Mouse (Mus musculus): ENCODE measurements around the gene Acadvl. TPM values are rescaled to one million over a fixed set of nuclear protein-coding genes. Genes with fewer than 3 reads are reported as not detected.
A peak's percentile ranks its signal among the peaks of the same experiment; 100 is the strongest.

Acadvl gene
- polyA plus RNA-seq, 1 experiment, result 104 TPM

DNA sequence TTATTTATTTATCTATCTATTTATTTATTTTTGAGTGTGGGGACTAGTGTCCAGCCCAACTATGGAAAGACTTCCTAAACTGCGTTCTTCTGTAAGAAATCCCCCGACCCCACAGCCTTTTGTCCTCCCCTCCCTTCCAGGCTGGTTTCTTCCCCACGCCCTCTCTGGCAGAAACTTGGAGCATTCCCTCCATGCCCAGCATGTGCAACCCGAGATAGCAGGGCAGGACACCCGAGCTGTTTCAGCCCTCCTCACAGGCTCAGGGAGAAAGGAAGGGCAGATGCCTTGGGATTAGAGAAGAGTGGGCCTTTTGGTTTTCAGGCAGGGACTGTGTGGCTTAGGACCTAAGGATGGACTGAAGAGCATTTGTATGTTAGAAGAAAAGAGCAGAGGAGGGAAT is 32.3 kb downstream of the Acadvl start:
- WGBS, result 8% methylated on average over 5 of the region's 5 CpGs
- no peak for DNase-seq
- TF ChIP-seq CTCF (IDR thresholded peaks at IDR 0.05; ENCODE audit: borderline replicate concordance, insufficient read depth, low read depth, low read length) (no peak), POLR2A (IDR thresholded peaks at IDR 0.05; ENCODE audit: borderline replicate concordance, insufficient read depth, low read length) (no peak)
- Histone ChIP-seq H3K27ac (ENCODE audit: insufficient read depth, low read length) (no peak overlapping the region), H3K4me1 (ENCODE audit: control insufficient read depth, insufficient read depth, low read length) (peaks cover 3% of the 10 kb centered on the region), H3K4me3 (replicated peaks; ENCODE audit: insufficient read depth, low read depth, low read length) (no peak overlapping the region), H3K27me3 (ENCODE audit: control insufficient read depth, insufficient read depth, low read length) (no peaks in the 10 kb centered on the region)

DNA sequence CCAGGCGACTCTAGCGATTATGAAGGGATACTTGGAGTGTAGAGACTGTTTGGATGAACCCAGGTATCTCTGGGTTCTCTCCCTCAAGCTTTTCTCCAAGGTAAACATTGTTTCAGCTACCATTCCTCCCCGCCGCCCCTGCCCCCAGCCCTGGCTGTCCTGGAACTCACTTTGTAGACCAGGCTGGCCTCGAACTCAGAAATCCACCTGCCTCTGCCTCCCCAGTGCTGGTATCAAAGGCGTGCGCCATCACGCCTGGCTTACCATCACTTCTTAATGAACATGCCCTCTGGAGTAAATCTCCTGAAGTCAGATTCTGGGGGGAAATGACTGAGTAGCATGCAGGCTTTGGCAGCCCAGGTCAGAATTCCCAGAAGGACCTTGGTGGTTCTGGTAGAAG is 33.0 kb downstream of the Acadvl start, which contains the start of gene Elp5:
TSS of gene Elp5 (minus strand) at position 293 of the 400 bp plus-strand sequence.
- Histone ChIP-seq H3K4me3 (replicated peaks; ENCODE audit: insufficient read depth, low read depth, low read length) (peak within 1 kb of the TSS; percentile 84), H3K4me1 (ENCODE audit: control insufficient read depth, insufficient read depth, low read length) (peaks cover 3% of the 10 kb centered on the region), H3K27ac (ENCODE audit: insufficient read depth, low read length) (peak within 1 kb of the TSS; percentile 25; the same call in 1 of the 2 replicates), H3K27me3 (ENCODE audit: control insufficient read depth, insufficient read depth, low read length) (no peaks in the 10 kb centered on the region)
- TF ChIP-seq POLR2A (IDR thresholded peaks at IDR 0.05; ENCODE audit: borderline replicate concordance, insufficient read depth, low read length) (no peak), CTCF (IDR thresholded peaks at IDR 0.05; ENCODE audit: borderline replicate concordance, insufficient read depth, low read depth, low read length) (no peak)
- WGBS, result 44% methylated on average over 8 of the region's 8 CpGs
- DNase-seq, result no peak

DNA sequence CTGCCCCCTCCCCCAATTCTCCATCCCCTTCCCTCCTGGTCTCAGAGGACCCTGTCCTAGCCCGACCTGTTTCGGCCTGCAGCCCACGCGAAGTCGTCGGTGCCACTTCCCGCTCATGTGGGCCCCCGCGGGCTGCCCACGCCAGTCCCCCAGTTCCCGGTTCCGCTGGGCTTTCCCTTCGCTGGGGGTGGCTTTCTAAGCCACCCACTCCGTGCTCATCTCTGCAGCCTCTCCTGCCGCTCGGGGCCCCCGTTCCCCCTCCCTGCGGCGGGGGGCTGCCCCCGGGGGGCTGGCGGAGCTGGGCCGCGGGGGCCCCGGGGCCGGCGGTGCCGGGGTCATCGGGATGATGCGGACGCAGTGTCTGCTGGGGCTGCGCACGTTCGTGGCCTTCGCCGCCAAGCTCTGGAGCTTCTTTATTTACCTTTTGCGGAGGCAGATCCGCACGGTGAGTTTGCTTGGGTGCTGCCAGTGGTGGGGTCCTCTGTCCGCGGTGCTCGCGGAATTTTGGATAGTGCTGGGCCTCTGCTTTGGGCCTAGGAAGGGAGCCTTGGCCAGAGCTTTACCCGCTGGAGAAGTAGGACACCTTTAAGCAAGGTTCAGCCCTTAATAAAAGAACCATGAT is 34.0 kb downstream of the Acadvl start, which contains the start of gene Ctdnep1:
TSS of gene Ctdnep1 (plus strand) at position 16 of the 622 bp plus-strand sequence.
- TF ChIP-seq CTCF (IDR thresholded peaks at IDR 0.05; ENCODE audit: borderline replicate concordance, insufficient read depth, low read depth, low read length) (no peak), POLR2A (IDR thresholded peaks at IDR 0.05; ENCODE audit: borderline replicate concordance, insufficient read depth, low read length) (no peak)
- WGBS, result under 1% methylated on average over 43 of the region's 43 CpGs
- DNase-seq, result no peak
- H3K4me3 ChIP-seq (replicated peaks; ENCODE audit: insufficient read depth, low read depth, low read length), result peak within 1 kb of the TSS; percentile 84
- H3K27me3 ChIP-seq (ENCODE audit: control insufficient read depth, insufficient read depth, low read length), result no peaks in the 10 kb centered on the region
- peak within 1 kb of the TSS; percentile 81 for H3K27ac ChIP-seq (ENCODE audit: insufficient read depth, low read length)
- peaks cover 3% of the 10 kb centered on the region for H3K4me1 ChIP-seq (ENCODE audit: control insufficient read depth, insufficient read depth, low read length)

DNA sequence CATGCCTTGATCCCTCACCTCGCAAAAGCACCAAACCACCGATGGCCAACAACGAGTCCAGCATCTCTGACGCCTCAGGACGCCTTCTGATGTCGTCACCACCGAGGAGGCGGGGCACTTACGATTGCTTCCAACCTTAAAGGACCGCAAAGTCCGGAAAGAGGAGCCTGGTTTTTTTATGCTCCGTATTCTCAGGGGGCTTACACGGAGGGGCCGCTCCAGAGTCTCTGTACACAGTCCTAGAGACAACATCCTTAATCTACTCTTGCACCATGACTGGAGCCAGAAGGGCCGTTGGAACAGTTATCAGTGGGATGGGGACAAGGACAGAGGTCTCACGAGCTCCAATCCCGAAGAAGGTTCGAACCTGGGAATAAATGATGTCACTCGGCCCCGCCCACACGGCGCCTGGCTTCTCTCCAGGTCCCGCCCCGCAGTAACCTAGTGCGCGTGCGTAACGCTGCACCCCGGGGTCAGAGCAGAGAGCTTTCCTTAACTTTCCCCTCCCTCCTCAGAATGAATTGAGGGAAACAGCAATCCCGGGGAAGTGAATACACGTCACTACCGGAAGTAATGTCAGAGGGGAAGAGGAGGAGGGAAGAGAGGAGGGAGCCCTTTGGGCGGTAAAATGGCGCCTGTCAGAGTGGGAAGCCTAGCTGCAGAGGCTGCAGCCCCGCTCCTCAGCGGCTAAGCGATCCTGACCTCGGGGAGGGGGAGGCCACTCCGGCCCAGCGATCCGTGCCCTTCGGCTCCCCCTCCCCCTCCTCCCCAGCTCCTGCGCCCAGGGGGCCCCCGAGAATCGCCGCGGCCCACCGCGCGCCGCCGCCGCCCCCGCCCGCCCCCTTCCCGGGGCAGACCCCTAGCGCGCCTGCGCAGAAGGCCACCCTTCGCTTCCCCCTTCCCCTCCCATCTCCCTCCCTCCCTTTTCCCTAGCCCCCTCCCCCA is 34.7 kb downstream of the Acadvl start:
- DNase-seq, result peak; percentile 98 to 100
- under 1% methylated on average over 49 of the region's 60 CpGs for WGBS
- TF ChIP-seq POLR2A (IDR thresholded peaks at IDR 0.05; ENCODE audit: borderline replicate concordance, insufficient read depth, low read length) (peak; percentile 88), CTCF (IDR thresholded peaks at IDR 0.05; ENCODE audit: borderline replicate concordance, insufficient read depth, low read depth, low read length) (no peak)
- Histone ChIP-seq H3K27me3 (ENCODE audit: control insufficient read depth, insufficient read depth, low read length) (no peaks in the 10 kb centered on the region), H3K4me3 (replicated peaks; ENCODE audit: insufficient read depth, low read depth, low read length) (peak overlapping the region; percentile 84), H3K4me1 (ENCODE audit: control insufficient read depth, insufficient read depth, low read length) (peaks cover 3% of the 10 kb centered on the region), H3K27ac (ENCODE audit: insufficient read depth, low read length) (peak overlapping the region; percentile 81)

DNA sequence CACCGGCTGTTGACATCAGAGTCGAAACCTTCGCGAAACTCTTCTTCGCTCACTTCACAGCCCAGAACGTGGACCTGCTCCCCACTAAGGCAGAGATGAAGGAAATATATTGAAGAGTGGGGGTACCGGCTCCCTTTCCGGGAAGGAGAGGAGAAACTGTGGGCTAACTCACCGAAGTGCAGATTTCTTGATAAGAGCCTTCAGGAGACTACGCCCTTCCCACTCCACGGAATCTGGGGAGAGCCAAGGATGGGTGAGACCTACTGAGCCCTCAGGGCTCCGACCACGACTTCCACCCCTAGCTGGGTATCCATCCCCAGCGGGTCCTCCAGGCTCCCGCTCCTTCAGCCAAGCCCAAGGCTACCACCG is 35.4 kb downstream of the Acadvl start:
- peak overlapping the region; percentile 81 for H3K27ac ChIP-seq (ENCODE audit: insufficient read depth, low read length)
- TF ChIP-seq POLR2A (IDR thresholded peaks at IDR 0.05; ENCODE audit: borderline replicate concordance, insufficient read depth, low read length) (no peak), CTCF (IDR thresholded peaks at IDR 0.05; ENCODE audit: borderline replicate concordance, insufficient read depth, low read depth, low read length) (no peak)
- WGBS, result under 1% methylated on average over 16 of the region's 16 CpGs
- peaks cover 3% of the 10 kb centered on the region for H3K4me1 ChIP-seq (ENCODE audit: control insufficient read depth, insufficient read depth, low read length)
- H3K27me3 ChIP-seq (ENCODE audit: control insufficient read depth, insufficient read depth, low read length), result no peaks in the 10 kb centered on the region
- peak overlapping the region; percentile 84 for H3K4me3 ChIP-seq (replicated peaks; ENCODE audit: insufficient read depth, low read depth, low read length)
- no peak for DNase-seq

DNA sequence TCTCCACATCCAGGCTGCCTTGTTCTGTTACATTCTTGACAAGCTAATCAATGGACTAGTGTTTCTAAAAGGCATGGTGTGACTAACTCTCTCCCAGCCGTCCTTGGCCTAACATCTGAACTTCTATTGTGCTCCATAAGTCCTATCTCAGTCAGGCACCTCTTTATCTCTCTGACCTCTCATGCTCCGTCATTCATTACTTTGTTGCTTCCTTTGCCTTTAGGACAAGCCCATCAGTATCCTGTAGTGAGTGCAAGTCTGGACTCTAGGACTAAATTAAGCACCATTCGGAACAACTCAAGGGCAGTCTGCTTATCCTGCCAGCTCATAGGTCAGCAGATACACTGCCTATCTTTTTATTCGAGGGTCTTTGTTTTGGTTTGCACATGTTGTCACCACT is 38.9 kb downstream of the Acadvl start:
- H3K27me3 ChIP-seq (ENCODE audit: control insufficient read depth, insufficient read depth, low read length), result no peaks in the 10 kb centered on the region
- no peak overlapping the region for H3K27ac ChIP-seq (ENCODE audit: insufficient read depth, low read length)
- no peak for DNase-seq
- TF ChIP-seq CTCF (IDR thresholded peaks at IDR 0.05; ENCODE audit: borderline replicate concordance, insufficient read depth, low read depth, low read length), result no peak
- no peak for TF ChIP-seq POLR2A (IDR thresholded peaks at IDR 0.05; ENCODE audit: borderline replicate concordance, insufficient read depth, low read length)
- 80% methylated on average over 4 of the region's 4 CpGs for WGBS
- no peak overlapping the region for H3K4me3 ChIP-seq (replicated peaks; ENCODE audit: insufficient read depth, low read depth, low read length)
- H3K4me1 ChIP-seq (ENCODE audit: control insufficient read depth, insufficient read depth, low read length), result no peaks in the 10 kb centered on the region

DNA sequence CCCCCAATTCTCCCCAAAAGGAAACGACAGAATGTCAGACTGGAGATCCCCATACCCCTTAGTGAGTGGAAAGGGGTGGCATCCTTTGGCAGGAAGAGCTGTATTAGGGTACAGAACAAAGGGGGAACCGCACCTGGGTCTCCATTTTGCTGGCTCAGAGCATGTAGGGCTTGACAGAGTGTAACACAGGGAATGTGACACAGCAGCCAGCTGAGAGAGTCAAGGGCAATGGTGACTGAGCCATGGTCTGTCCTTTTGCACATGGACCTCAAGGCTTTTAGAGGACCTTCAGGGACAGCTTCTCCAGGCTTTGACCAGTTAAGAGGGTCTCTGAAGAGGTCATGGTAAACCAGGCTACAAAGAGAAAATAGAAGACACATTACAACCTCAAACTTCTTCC is 40.3 kb downstream of the Acadvl start:
- DNase-seq, result no peak
- Histone ChIP-seq H3K27me3 (ENCODE audit: control insufficient read depth, insufficient read depth, low read length) (no peaks in the 10 kb centered on the region), H3K4me1 (ENCODE audit: control insufficient read depth, insufficient read depth, low read length) (no peaks in the 10 kb centered on the region), H3K4me3 (replicated peaks; ENCODE audit: insufficient read depth, low read depth, low read length) (no peak overlapping the region), H3K27ac (ENCODE audit: insufficient read depth, low read length) (no peak overlapping the region)
- 89% methylated on average over 2 of the region's 2 CpGs for WGBS
- TF ChIP-seq CTCF (IDR thresholded peaks at IDR 0.05; ENCODE audit: borderline replicate concordance, insufficient read depth, low read depth, low read length) (no peak), POLR2A (IDR thresholded peaks at IDR 0.05; ENCODE audit: borderline replicate concordance, insufficient read depth, low read length) (no peak)
